Mouse (Mus musculus) left cerebral cortex, adult 9 months (tissue): Measurements from ENCODE around the gene Mdh1.

Source experiments
- DNase-seq, 2 experiments: peaks; one replicate each; pipeline ENCODE4 v3.0.0; 2022; ENCODE audit warnings: low spot score in 2 of 2

The Mdh1 gene

DNA sequence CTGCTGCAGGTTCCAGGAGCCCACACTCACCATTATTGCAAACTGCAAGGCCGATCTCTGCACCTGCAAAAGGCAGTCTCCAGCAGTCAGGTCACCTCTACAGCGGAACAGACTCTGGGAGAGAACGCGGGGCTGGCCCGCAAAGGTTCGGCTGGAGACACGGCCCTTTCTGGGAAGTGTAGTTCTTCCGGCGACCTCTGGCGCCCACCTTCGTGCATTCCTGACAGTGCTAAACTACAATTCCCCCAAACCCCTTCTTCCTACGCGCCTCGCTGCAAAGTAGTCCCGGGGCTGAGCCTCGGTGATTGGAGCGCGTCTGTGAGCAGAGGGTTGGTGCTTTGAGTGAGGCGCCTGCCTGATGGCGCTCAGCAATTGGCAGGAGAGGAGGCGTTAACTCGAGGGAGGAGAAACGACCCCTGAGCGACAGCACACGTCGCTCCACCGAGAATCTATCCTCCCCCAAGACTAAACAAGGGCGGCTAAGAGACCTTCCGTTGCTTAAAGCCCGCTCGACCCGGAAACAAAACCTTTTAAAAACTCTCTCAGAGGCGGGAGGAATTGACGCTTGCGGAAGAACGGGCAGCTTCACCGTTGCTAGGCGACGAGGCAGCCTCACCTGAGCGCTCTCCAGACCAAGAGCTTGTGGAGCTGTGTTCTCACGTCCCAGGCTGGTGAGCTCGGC, at the start of gene Mdh1, which contains the start of gene Wdpcp:
Gene Mdh1, minus strand, starts transcription at position 668 of the 682 bp plus-strand sequence.
Gene Wdpcp, plus strand, starts transcription at position 536 of the 682 bp plus-strand sequence.
- DNase-seq, result peak; percentile 97 to 98

DNA sequence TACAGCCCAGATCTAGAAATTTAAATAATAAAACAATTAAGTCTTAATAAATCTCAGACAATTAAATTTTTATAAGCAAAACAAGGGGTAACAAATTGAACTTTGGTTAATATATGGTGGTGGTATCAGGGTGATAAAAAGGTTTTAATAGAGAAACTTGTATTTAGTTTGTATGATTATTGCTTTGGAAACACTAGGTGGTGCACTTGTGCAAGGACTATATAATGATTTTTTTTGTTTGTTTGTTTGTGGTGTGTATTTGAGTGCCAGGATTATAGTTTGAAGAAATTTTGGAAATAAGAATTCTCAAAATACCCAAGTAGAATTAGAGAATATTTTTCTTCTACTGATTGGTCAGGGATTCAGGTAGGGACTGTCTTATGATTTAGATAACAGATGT, 43.7 kb upstream of the Mdh1 start:
- no peak for DNase-seq

DNA sequence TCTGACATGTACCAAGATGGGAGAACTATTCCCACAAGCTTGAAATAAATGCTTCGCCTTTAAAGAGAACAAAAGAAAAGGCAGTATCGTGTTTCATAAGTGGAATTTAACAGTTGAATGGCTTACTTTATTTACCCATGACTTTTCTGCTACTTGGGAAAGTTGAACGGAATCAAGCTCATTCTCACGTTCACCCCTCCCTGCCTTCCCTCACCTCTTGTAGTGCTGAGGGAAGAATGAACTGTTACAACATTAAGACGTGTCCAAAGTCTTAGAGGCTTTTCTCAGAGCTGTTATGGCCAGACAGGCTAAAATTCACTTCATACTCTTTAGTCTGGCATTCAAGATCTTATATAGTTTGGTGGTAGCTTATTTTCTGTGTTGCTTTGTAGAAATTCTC, 30.3 kb upstream of the Mdh1 start:
- DNase-seq, result no peak

DNA sequence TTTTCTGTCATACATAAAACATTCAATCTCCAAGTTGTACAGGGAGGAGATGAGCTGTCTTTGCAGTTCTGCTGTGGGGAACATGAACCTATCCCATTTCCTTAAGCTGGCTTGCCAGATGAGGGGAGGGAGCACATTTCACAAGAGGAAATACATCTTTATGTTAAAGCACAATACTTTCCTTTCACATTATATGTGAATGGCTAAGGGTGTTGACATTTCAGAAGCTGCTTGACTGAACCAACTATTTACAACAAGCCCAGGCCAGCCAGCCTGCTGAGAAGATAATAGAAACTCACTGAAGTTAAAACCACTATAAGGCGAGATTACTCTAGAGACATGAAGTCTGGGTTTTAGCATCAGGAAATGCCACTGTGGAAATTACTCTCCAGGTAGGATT, 11.1 kb upstream of the Mdh1 start:
- no peak for DNase-seq

DNA sequence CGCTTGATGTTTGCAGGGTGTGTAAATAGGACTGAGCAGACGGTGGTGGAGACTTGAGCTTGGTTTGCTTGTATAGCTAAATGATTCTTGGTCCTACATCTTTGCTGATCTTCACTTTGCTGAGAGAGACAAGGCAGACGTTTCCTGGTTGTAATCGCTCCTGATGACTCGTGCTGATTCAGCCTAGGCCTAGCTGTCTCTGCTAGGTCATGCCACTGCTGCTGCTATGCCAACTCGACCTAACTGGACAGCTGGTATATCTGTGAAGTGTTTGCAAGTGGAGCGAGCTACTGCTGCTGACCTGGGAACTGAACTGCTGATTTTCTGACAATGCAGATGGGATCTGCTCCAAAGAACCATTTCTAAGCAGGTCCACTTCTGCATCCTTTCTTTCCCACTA, 9.3 kb upstream of the Mdh1 start:
- no peak for DNase-seq

DNA sequence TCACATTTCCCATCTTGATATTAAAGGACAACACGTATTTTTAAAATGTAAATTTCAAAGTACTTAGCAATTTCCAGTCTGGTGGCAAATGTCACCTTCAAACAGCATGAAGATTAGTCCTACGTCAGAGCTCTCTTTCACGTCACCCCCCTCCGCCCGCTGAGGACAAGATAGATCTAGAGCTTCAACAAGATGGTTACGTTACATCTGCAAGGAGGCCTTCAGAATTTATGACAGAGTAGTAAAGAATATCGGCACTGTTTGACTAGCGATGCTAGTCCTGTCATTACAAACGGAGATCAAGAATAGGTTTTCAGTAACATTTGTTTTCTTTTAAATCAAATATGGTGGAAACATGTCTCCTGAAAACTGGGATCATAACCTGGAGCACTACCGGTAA, 1.2 kb downstream of the Mdh1 start:
- peak; percentile 44 to 68 for DNase-seq

DNA sequence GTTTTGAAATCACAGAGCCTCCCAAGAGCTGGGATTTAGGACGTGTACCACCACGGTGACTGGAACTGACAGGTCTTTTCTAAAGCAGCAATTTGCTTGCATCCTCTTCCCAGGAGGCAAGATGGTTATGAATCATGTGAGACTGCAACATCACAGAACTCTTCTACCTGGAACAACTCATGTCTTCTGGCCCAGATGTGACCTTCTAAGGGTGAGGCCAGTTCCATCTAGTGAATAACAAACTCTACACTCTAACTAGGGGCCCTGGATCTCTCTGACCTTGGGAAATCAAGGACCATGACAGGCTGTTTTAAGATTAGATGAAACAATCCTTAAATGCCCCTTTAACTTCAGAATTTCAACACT, 2.1 kb downstream of the Mdh1 start:
- DNase-seq, result no peak

DNA sequence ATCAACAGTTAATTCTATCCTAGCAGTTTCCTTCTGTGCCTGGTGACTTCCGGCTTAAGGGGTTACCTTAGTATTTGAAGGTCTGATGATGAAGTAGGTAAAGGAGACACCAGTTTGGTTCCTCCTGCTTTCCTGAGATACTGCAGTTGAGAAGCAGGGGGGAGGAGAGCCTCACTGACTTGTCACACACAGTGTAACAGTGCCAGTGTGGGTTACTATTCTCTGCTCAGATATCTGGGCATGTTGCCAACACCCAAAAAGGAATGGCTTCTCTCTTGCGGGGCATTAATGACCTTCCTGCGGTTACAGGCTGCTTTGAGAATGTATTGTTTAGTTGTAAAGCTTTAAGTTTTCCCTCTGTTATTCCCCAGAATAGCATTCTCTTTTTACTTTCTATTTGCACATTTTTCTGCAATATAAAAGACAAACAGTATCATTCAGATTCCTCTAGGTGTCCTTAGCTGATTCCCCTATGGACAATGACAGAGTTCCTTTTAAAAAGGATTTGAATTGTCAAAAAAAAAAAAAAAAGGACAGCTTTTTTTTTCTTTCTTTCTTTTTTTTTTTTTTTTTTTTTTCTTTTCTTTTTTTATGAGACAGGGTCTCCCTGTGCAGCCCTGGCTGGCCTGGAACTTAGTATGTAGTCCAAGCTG, 2.6 kb downstream of the Mdh1 start:
- peak in 1 of 2 experiments; percentile 41 for DNase-seq

DNA sequence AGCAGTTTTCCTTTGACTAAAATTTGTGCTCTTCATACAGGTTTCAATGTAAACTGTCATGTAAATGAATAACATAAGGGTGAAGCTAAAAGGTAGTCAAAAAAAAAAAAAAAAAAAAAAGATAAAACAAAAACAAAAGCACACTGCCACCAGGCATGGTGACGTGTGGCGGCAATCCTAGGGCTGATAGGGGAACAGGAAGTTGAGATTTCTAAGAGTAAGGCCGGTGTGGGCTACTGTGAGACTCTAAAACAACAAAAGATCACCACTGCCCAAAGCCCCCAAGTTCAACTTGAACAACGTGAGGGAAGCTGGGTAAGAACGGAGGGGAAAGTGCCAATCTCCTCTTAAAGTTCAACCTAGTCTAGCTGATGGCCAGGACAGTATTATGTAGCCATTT, 3.2 kb downstream of the Mdh1 start:
- no peak for DNase-seq

DNA sequence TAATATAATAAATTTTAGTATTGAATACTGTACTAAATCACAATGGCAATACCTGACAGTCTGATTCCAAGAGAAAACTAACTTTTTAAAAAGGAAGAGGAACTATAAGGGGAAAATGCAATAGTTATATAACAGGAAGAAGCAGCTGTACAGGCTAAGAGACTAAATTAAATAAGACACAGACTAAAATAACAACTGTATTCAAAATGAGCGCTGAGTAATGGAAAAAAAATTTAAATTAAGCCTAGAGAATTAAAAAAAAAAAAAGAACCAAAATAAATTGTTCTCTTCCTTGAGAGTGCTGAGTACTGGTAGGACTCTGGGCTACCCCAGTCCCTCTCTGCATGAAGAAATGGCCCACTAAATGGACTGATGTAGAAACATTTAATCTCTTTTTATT, 4.4 kb downstream of the Mdh1 start:
- no peak for DNase-seq

DNA sequence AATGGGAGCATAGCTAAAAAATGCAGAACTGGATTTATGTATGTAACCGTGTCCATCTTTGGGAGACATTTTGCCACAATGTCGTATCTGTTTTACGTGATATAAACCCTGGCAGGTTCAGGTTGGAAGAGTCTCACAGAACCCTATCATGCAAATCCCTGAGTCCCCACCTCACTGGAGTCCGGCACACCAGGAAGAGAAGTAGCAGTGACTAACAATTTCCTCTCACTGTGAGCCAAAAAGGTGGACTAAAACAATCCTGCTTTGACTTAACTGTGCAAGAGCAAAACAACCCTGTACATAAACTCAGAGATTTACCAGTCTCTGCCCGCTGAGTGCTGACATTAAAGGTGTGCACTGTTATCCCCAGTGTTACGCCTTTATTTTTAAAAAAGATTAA, 5.2 kb downstream of the Mdh1 start:
- DNase-seq, result no peak

DNA sequence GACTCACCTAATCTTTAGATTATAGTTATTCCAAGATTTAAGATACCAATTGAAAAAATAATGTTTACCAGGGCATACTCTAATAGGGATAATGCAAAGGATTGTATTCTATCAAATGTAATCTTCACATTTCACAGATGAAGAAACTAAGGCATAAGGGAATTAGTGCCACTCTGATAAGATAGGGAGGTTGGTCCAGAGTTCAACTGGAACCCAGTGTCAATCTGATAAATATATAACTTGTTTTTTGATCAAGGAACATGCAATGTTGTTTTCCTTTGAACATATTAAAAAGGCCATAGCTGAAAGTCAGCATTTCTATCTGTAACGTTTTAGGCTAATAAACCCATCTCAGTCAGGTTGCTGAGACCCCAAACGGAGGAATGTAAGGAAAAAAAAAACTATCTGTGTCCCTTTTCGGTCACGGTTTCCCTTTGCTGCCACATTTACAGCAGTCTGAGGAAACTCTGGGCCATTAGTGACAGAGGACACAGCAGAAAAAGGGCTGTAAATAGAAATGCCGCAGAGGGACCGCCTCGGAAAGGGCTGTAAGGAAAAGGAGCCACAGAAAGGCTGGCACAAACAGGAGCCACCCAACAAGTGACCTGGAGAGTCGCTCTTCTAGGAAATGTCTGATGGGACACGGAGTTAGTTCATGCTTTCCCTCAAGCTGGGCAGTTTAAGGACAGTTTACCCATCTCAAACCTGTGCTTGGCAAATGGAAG, 7.3 kb downstream of the Mdh1 start:
- DNase-seq, result no peak

DNA sequence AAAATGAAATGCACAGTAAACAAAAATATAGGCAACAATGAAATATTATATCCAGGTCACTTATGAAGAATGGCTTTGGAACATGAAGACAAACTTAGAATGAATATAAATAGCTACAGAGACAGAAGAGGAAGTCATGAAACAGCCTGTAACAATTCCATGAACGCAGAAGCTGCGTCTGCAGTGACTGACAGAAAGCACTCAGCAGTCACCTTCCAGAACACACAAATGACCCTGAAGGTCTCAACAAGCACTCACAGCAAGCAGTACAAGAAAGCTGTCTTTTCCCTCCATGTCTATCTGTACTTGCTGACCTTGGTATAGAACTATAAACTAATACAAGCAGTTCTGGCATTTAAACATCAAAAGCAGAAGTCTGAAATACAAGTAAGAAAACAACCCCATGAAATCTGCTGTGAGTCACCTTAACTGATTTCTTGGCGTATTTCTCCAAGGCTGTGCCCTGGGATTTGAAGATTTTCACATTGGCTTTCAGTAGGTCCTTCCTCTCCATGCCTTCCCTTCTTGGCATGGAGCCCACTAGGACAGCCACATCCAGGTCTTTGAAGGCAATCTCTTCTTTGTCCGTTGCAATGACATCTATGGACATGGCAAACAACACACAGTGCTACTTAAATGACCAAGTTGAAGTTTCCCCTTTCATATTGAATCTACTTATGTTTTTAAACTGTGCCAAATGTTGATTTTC, 8.4 kb downstream of the Mdh1 start:
- DNase-seq, result no peak

DNA sequence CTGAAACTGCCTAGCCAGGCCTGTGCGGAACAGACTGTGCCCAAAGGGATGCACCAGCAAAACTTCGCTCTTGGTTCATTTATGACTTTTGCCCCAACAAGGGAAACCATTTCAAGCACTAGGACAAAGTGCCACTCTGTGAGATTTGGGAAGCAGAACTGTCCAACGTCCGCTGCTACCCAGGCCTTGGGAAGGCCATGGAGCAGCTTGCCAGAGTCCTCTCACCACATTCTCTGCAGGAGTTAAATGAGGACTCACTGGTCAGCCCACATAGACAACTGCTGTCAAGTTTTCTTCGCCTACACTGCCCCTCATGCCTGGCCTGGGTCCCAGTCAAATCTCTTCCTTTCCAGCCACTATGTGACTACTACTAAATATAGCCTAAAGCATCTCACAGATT, 10.8 kb downstream of the Mdh1 start:
- DNase-seq, result peak in 1 of 2 experiments; percentile 14

DNA sequence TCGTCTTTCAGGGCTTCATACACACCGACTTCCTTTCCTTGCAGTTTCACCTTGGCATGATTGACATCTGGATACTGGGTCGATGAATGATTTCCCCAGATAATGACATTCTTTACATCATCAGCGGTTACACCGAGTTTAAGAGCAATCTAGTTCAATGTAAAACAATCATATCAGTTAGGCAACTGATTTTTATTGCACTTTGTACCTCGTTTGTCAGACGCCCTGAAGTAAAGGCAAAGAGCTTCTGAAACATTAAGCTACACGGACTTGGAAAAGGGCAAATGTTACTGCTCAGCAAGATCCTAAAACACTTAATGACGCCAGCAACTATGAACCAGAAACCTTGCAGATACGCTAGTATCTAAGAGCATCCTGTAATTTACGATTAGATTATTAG, 12.4 kb downstream of the Mdh1 start:
- DNase-seq, result no peak

DNA sequence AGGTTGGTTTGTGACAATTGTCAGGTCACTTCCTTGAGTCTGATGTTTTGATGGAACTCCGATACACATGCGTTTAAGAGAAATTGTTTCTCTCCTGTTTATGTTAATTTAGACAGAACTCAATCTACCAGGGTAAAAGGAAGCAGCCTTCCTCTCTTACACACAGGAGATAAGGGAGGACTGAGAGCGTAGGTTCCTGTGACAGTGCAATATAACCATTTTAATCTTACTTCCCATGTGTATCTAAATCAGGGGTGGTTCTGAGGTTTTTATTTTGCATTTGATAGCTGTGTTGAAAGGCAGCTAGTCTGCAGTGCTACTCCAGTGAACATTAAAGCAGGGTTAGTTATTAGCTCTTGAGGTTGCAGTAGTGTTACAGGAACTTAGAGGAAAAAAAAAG, 20.1 kb downstream of the Mdh1 start:
- DNase-seq, result no peak

DNA sequence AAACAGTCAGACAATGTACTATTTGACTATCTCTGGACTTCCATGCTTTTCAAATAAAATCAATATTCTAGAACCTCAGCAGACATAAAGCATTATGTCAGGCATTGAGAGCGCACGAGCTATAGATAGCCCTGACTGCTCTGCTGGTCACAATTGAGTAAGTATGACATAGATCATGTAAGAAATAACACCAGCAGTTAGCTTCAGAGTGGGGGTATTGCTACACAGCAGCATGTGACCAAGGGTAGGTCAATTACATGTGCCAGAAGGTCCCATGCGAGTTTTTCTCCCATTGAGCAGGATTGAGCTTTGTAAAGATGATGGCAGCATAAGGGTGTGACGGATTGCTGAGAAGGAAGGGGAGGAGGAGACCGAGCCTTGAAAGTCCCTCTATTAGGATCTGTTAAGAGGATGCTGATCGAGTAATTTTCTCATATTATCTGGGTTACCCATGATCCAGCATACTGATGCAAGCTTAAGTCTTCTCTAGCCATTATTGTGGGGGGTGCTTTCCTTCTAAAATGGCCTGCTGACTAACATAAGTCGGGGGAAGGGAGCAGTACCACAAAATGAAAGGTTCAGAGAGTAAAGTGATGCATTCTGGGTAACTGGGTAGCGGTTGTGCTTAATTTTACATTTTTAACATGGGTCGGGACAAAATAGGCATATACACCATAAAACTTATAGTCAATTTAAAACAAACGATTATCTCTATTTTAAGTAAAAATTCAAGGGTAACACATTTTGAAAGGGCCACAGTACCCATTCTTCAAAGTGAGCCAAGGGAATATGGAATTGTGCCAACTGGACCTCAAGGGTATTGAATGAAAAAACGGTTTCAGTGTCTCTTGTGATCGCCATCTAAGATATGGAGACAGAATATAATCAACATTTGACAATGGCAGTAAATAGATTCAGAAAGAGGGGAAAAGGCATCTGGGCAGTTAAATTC, 21.7 kb downstream of the Mdh1 start:
- no peak for DNase-seq

DNA sequence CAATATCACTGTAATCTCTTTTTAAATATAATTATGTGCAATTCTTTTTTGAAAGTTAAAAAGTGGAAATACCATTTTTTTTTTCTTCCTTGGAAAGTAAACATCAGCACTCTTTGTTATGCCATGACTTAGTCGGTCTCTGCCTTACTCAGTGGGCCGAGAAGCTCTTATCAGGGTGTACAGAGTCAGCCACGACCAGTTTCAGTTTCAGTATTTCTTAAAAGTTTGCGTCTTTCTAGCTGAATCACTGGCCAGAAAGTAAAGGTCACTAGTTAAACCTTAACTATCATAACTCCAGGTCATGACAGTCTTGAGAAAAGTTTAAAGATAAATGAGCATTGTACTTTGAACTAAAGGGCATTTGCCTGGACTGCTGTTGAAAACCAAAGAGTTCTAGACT, 22.4 kb downstream of the Mdh1 start:
- DNase-seq, result no peak

DNA sequence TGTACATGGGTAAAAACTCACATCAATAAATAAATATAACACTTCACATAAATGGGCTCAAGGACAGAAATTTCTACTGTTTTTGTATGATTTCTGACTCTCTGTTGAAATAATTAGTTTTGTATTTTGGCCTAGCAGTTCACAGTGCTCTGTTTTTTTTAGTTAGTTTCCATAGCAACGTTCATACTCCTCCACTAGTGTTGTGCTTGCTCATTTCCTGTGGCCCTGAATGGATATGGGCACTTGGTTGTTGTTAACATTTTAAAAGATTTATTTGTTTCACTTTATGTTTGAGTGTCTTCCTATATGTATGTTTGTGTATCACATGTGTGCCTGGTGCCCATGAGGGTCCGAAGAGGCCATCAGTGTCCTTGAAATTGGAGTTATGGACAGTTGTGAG, 23.1 kb downstream of the Mdh1 start:
- DNase-seq, result no peak

DNA sequence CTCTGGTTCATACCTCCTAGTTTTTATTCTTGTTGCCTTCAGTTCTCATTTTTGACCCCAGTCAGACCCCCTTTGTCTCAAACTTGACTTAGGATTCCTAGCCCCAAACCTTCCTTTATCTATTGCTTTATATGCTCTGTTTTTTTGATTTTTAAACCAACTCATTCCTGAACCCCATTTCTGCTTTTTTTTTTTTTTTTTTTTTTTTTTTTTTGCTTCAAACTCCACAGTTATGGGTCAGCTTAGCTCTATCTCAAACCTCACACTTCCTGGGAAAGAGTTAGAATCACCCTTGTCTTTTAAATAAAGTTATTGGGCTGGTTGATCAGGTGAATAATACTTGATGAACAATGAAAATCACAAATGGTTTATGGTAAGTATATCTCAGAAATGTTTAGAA, 24.6 kb downstream of the Mdh1 start:
- no peak for DNase-seq

DNA sequence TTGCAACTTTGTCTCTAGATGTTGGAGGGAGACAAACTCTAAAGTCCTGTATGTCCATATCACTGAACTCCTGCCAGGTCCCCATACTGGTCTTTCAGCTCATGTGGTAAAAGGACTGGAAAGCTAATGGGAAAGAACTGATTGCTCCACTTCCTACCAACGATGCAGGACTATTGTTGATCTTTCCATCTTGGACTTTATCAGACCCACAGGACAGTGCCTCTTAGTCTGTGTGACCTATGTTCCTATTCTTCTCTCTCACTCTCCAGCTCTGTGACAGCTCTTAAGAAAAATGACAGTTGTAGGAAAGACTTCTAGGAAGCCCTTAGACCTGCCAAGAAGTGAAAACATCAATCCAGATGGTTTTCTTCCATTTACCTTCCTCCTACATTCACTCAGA, 25.5 kb downstream of the Mdh1 start:
- DNase-seq, result no peak
